8 mouse cellular contexts compared by ENCODE assay signal in the genomic region with DNA sequence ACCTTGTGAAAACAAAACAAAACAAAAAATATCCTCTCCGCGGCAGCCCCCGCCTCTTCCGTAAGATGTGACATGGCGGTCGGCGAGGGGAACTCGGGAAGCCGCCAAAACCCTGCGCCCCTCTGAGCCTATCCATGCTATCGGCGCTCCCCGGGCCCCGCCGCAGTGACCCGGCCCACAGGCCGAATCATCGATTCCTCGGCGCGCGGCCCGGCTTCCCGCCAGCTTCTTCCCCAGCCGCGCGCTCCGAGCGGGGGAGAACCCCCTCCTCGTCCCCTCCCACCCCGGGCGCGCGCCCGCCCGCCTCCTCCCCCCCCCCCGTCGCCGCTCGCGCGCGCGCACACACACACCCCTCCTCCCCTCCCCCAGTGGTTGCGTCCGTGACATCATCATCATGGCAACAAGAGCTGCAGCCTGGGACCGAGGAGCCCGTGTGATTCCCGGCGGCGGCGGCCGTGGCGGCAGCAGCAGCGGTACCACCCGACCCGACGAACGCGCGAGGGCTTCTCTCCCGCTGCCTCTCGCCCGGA. TPM values are rescaled to one million over a fixed set of nuclear protein-coding genes. Genes with fewer than 3 reads are reported as not detected.
DNase-seq lines count a peak whose midpoint lies in the region; ATAC-seq and TF ChIP-seq lines count a peak whose summit lies in the region.

Gene Rev3l (plus strand): TSS at position 383 of the 530 bp plus-strand sequence.

- H3K4me1 ChIP-seq in hindbrain, embryonic 10.5 days (replicated peaks): peaks cover 18% of the 10 kb centered on the region
- peaks cover 9% of the 10 kb centered on the region for H3K4me1 ChIP-seq in lung, embryonic 16.5 days (replicated peaks; ENCODE audit: control insufficient read depth, insufficient read depth, low read length)
- H3K4me1 ChIP-seq in thymus, adult 2 months (replicated peaks; ENCODE audit: control insufficient read depth, insufficient read depth, low read length): no peaks in the 10 kb centered on the region

- peak; percentile 97 for DNase-seq in Muller cell, postnatal 12 days (ENCODE audit: inconsistent ontology term)
- peak; percentile 93 for DNase-seq in cerebellum, adult 9-11 months
- peak; percentile 69 to 87 for DNase-seq in frontal cortex, adult 2 months (ENCODE audit: extremely low spot score in 1 of 2, low spot score in 1 of 2)
- DNase-seq in hindbrain, embryonic 10.5 days (ENCODE audit: low spot score): peak; percentile 93
- peak; percentile 90 for DNase-seq in layer of hippocampus, adult 9-11 months
- DNase-seq in ovary, adult 18-20 months (ENCODE audit: low spot score): peak; percentile 86
- DNase-seq in thymus, adult 2 months: peak; percentile 84

- ATAC-seq in lung, embryonic 16.5 days (ENCODE audit: low read depth): peak; percentile 83

- peak; percentile 16; the same call in 1 of the 2 replicates for TF ChIP-seq CTCF in thymus, adult 2 months (IDR thresholded peaks at IDR 0.05; ENCODE audit: borderline replicate concordance, control insufficient read depth, extremely low read depth, insufficient read depth, low read length, poor library complexity)

- peak within 1 kb of the TSS; percentile 98 for H3K9ac ChIP-seq in lung, embryonic 16.5 days (ENCODE audit: low read length)

- peak within 1 kb of the TSS; percentile 97 for H3K27ac ChIP-seq in hindbrain, embryonic 10.5 days
- H3K27ac ChIP-seq in lung, embryonic 16.5 days (ENCODE audit: low read length): peak within 1 kb of the TSS; percentile 100
- peak within 1 kb of the TSS; percentile 93 for H3K27ac ChIP-seq in thymus, adult 2 months (ENCODE audit: control insufficient read depth, insufficient read depth, low read length)

- H3K36me3 ChIP-seq in hindbrain, embryonic 10.5 days: peaks cover 16% of the 10 kb centered on the region; the same call in 1 of the 2 replicates
- no peaks in the 10 kb centered on the region for H3K36me3 ChIP-seq in lung, embryonic 16.5 days (ENCODE audit: control insufficient read depth, insufficient read depth, low read length)
- H3K36me3 ChIP-seq in thymus, adult 2 months (ENCODE audit: control insufficient read depth, insufficient read depth, low read length): no peaks in the 10 kb centered on the region

- no peak; the same call in 1 of the 2 replicates for TF ChIP-seq POLR2A in thymus, adult 2 months (IDR thresholded peaks at IDR 0.05; ENCODE audit: control insufficient read depth, extremely low read depth, insufficient read depth, low read length, poor library complexity)

- peak within 1 kb of the TSS; percentile 91 for H3K4me3 ChIP-seq in hindbrain, embryonic 10.5 days
- H3K4me3 ChIP-seq in lung, embryonic 16.5 days (ENCODE audit: low read length): peak within 1 kb of the TSS; percentile 94
- H3K4me3 ChIP-seq in thymus, adult 2 months (ENCODE audit: control insufficient read depth, insufficient read depth, low read length): peak within 1 kb of the TSS; percentile 84

- H3K4me2 ChIP-seq in lung, embryonic 16.5 days (ENCODE audit: low read depth, low read length): peak within 1 kb of the TSS; percentile 76

- H3K9me3 ChIP-seq in hindbrain, embryonic 10.5 days: no peaks in the 10 kb centered on the region
- no peaks in the 10 kb centered on the region for H3K9me3 ChIP-seq in lung, embryonic 16.5 days (ENCODE audit: control insufficient read depth, low read length)

- no peaks in the 10 kb centered on the region for H3K27me3 ChIP-seq in hindbrain, embryonic 10.5 days (ENCODE audit: insufficient read depth, poor library complexity, severe bottlenecking)
- no peaks in the 10 kb centered on the region for H3K27me3 ChIP-seq in lung, embryonic 16.5 days (ENCODE audit: control insufficient read depth, insufficient read depth, low read depth, low read length)
- H3K27me3 ChIP-seq in thymus, adult 2 months (ENCODE audit: control insufficient read depth, insufficient read depth, low read length): no peaks in the 10 kb centered on the region

- WGBS in hindbrain, embryonic 10.5 days: under 1% methylated on average over 51 of the region's 64 CpGs
- WGBS in lung, embryonic 16.5 days: under 1% methylated on average over 43 of the region's 64 CpGs
- WGBS in thymus, adult 2 months: under 1% methylated on average over 56 of the region's 64 CpGs

RNA-seq across cellular contexts. Expression of gene Rev3l, which starts in this region (rescaled TPM):
- polyA plus RNA-seq in frontal cortex, adult 2 months (2012; rRNA removed): 50.0 and 50.1 TPM in 2 replicates
- 8.8 and 11.5 TPM in 2 replicates for polyA plus RNA-seq in hindbrain, embryonic 10.5 days (2016; fragmentation: Nextera tagmentation; extraction: Ambion mirVana)
- polyA plus RNA-seq in lung, embryonic 16.5 days (2015; fragmentation: Nextera tagmentation; extraction: Ambion mirVana): 14.6 and 21.2 TPM in 2 replicates
- 29.5 and 31.8 TPM in 2 replicates for polyA plus RNA-seq in thymus, adult 2 months (2012; rRNA removed)

Comparison
In these comparisons a context has a peak if more than half of its experiments do, and no peak if none do; other contexts are left out.
1. Peak in every context shown above with its lines: DNase-seq, ATAC-seq, H3K4me3 ChIP-seq and H3K27ac ChIP-seq.